ENCODE assay signal across 8 mouse cellular contexts in genomic region chr11:117018410-117018809, GRCm38 (mm10).
DNase-seq lines count a peak whose midpoint lies in the region; ATAC-seq and TF ChIP-seq lines count a peak whose summit lies in the region.

No protein-coding gene starts in this region.

- peaks cover 3% of the 10 kb centered on the region for H3K4me1 ChIP-seq in G1E (ENCODE audit: insufficient read depth, low read depth, low read length)
- no peaks in the 10 kb centered on the region for H3K4me1 ChIP-seq in lung, postnatal 0 days (ENCODE audit: insufficient read depth, low read depth, low read length)

- no peak for ATAC-seq in G1E (ENCODE audit: extremely low read depth, insufficient number of reproducible peaks, low FRiP score, poor library complexity, severe bottlenecking)
- ATAC-seq in hematopoietic stem cell, adult 5-6 weeks (replicated peaks in 1 of 2; ENCODE audit: insufficient read depth in 1 of 2, low FRiP score in 2 of 2, low TSS enrichment in 1 of 2, low read depth in 1 of 2, poor library complexity in 2 of 2, severe bottlenecking in 2 of 2), result peak; percentile 91 to 95
- peak; percentile 84 for ATAC-seq in lung, postnatal 0 days

- peaks cover 3% of the 10 kb centered on the region for H3K9me3 ChIP-seq in G1E (replicated peaks)
- no peaks in the 10 kb centered on the region for H3K9me3 ChIP-seq in lung, postnatal 0 days (ENCODE audit: low read length)

- 2% methylated on average over 8 of the region's 8 CpGs for WGBS in lung, postnatal 0 days

- peak; percentile 36 for DNase-seq in G1E (ENCODE audit: low spot score)
- DNase-seq in cerebellum, adult 11-12 months, result peak; percentile 65
- peak; percentile 89 for DNase-seq in forelimb bud, embryonic 11.5 days (ENCODE audit: low read depth, low spot score)
- peak; percentile 92 for DNase-seq in layer of hippocampus, adult 9-11 months
- peak; percentile 96 for DNase-seq in lung, postnatal 0 days (ENCODE audit: low spot score)
- peak; percentile 93 for DNase-seq in retina, embryonic 14.5 days (ENCODE audit: low spot score)
- peak; percentile 29 for DNase-seq in urinary bladder, adult 2 months (ENCODE audit: low spot score)

- TF ChIP-seq EP300 in lung, postnatal 0 days (IDR thresholded peaks at IDR 0.05), result no peak

- H3K27me3 ChIP-seq in G1E (ENCODE audit: insufficient read depth, low read length), result peaks cover 38% of the 10 kb centered on the region
- H3K27me3 ChIP-seq in lung, postnatal 0 days (replicated peaks; ENCODE audit: insufficient read depth, low read length), result no peaks in the 10 kb centered on the region

- H3K9ac ChIP-seq in lung, postnatal 0 days (replicated peaks; ENCODE audit: low read depth), result no peak overlapping the region

- no peak overlapping the region for H3K27ac ChIP-seq in lung, postnatal 0 days (ENCODE audit: low read length)

- no peak overlapping the region for H3K4me3 ChIP-seq in G1E (ENCODE audit: low read depth, low read length)
- H3K4me3 ChIP-seq in lung, postnatal 0 days (ENCODE audit: low read depth, low read length), result no peak overlapping the region

- no peak overlapping the region; the same call in 1 of the 2 replicates for H3K4me2 ChIP-seq in lung, postnatal 0 days (replicated peaks; ENCODE audit: low read depth, low read length)

- peak; percentile 56 for TF ChIP-seq CTCF in G1E (IDR thresholded peaks at IDR 0.05; ENCODE audit: low read depth, low read length)
- TF ChIP-seq CTCF in lung, postnatal 0 days (IDR thresholded peaks at IDR 0.05), result peak; percentile 90

- H3K36me3 ChIP-seq in G1E (replicated peaks), result no peaks in the 10 kb centered on the region
- H3K36me3 ChIP-seq in lung, postnatal 0 days (ENCODE audit: insufficient read depth, low read length), result no peaks in the 10 kb centered on the region

Comparison
In these comparisons a context has a peak if more than half of its experiments do, and no peak if none do; other contexts are left out.
1. DNase-seq: peak in every context shown above with its lines; median percentile 96 in lung, postnatal 0 days; 93 in retina, embryonic 14.5 days; 92 in layer of hippocampus, adult 9-11 months; 89 in forelimb bud, embryonic 11.5 days; 65 in cerebellum, adult 11-12 months; 36 in G1E; 29 in urinary bladder, adult 2 months.